In the genomic region with DNA sequence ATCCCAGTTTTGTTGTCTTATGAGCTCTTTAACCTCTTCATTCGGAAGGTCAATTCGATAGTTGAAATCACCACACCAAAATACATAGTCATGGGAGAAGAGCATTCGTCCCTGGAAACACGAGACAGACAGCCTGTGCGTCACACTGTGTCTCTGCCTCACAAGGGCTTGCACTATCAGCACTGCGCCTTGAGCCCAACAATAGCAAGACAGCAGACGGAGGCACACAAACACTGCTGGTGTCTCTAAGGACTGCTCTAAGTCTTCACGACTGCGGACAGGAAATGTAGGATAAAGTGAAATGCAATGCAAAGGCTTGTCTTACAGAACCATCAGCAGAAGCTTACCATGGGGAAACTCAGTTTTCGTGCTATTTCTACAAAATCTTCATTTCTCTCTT, we compare ENCODE assay signal across 29 mouse cellular contexts. TPM values are rescaled to one million over a fixed set of nuclear protein-coding genes. Genes with fewer than 3 reads are reported as not detected.
DNase-seq lines count a peak whose midpoint lies in the region; ATAC-seq and TF ChIP-seq lines count a peak whose summit lies in the region.
"Had no signal": no experiment of that assay in that cellular context is flagged by ENCODE, and none has a peak within 500 bp of the region (broad histone marks: within the 10 kb centered on the region; RNA-seq: fewer than 3 reads in every experiment).

No protein-coding gene starts in this region.

- no peak for TF ChIP-seq EP300 in lung, postnatal 0 days (IDR thresholded peaks at IDR 0.05)

- peak overlapping the region; percentile 81 for H3K27ac ChIP-seq in liver, embryonic 11.5 days (ENCODE audit: low read depth, low read length)
- peak overlapping the region; percentile 39 for H3K27ac ChIP-seq in liver, embryonic 16.5 days (ENCODE audit: low read length)
- no peak overlapping the region for H3K27ac ChIP-seq in kidney, embryonic 15.5 days
- H3K27ac ChIP-seq in lung, postnatal 0 days (ENCODE audit: low read length) = no peak overlapping the region
- H3K27ac ChIP-seq: heart, embryonic 15.5 days; hindbrain, embryonic 13.5 days; layer of hippocampus, adult 2 months; midbrain, embryonic 12.5 days; neural tube, embryonic 12.5 days had no signal

- DNase-seq in G1E (ENCODE audit: low spot score) = no peak
- peak; percentile 19 for DNase-seq in c-Kit-positive CD71-positive TER-119-negative erythroid progenitor cells, embryonic 14.5 days (ENCODE audit: low read depth)
- no peak for DNase-seq in liver, embryonic 11.5 days (ENCODE audit: low spot score)
- DNase-seq in frontal cortex, adult 2 months (ENCODE audit: extremely low spot score in 1 of 2, low spot score in 1 of 2) = no peak
- DNase-seq in lung, postnatal 0 days (ENCODE audit: low spot score) = no peak
- DNase-seq: adrenal gland, adult 2 months; adrenal gland, postnatal 36 days; B cell, adult 2 months; cerebellum, adult 8-10 months; cerebellum, postnatal 36 days; forebrain, postnatal 0 days; gastrocnemius, postnatal 10 days; heart, postnatal 36 days; kidney, adult 9 months; kidney, postnatal 14 days; left cerebral cortex, postnatal 4 days; lung, embryonic 14.5 days; right cerebral cortex, adult 18-20 months; thymus, postnatal 4 days had no signal

- ATAC-seq in G1E (ENCODE audit: extremely low read depth, insufficient number of reproducible peaks, low FRiP score, poor library complexity, severe bottlenecking) = no peak
- peak; percentile 81 for ATAC-seq in liver, embryonic 11.5 days (replicated peaks; ENCODE audit: low FRiP score)
- peak; percentile 53 for ATAC-seq in liver, embryonic 16.5 days (ENCODE audit: low read depth)
- ATAC-seq in kidney, embryonic 15.5 days (replicated peaks; ENCODE audit: low FRiP score) = no peak
- ATAC-seq in lung, postnatal 0 days = no peak
- ATAC-seq: activated CD4-positive, CD25-positive, alpha-beta regulatory T cell, adult 4 months; forebrain, postnatal 0 days; intestine, postnatal 0 days had no signal

- H3K36me3 ChIP-seq in G1E (replicated peaks) = peaks cover 75% of the 10 kb centered on the region
- H3K36me3 ChIP-seq in liver, embryonic 11.5 days (ENCODE audit: control insufficient read depth, insufficient read depth, low read length) = peaks cover 10% of the 10 kb centered on the region; the same call in 1 of the 2 replicates
- peaks cover 43% of the 10 kb centered on the region for H3K36me3 ChIP-seq in liver, embryonic 16.5 days (ENCODE audit: control insufficient read depth, insufficient read depth)
- H3K36me3 ChIP-seq in kidney, embryonic 15.5 days = peaks cover 30% of the 10 kb centered on the region
- H3K36me3 ChIP-seq in lung, postnatal 0 days (ENCODE audit: insufficient read depth, low read length) = peaks cover 12% of the 10 kb centered on the region; the same call in 1 of the 2 replicates

- WGBS in liver, embryonic 11.5 days = 71% methylated on average over 10 of the region's 10 CpGs
- WGBS in liver, embryonic 16.5 days (ENCODE audit: insufficient replicate concordance) = 55% methylated on average over 10 of the region's 10 CpGs
- WGBS in kidney, embryonic 15.5 days = 87% methylated on average over 10 of the region's 10 CpGs
- WGBS in lung, postnatal 0 days = 89% methylated on average over 10 of the region's 10 CpGs

- no peak overlapping the region for H3K9ac ChIP-seq in liver, embryonic 11.5 days (ENCODE audit: low read depth, low read length)
- no peak overlapping the region for H3K9ac ChIP-seq in liver, embryonic 16.5 days (ENCODE audit: low read depth, low read length)
- H3K9ac ChIP-seq in kidney, embryonic 15.5 days = no peak overlapping the region
- H3K9ac ChIP-seq in lung, postnatal 0 days (replicated peaks; ENCODE audit: low read depth) = no peak overlapping the region
- H3K9ac ChIP-seq: forebrain, postnatal 0 days; heart, embryonic 15.5 days; hindbrain, embryonic 13.5 days; lung, embryonic 14.5 days; midbrain, embryonic 12.5 days; neural tube, embryonic 12.5 days had no signal

- H3K27me3 ChIP-seq in G1E (ENCODE audit: insufficient read depth, low read length) = no peaks in the 10 kb centered on the region
- no peaks in the 10 kb centered on the region for H3K27me3 ChIP-seq in liver, embryonic 11.5 days (replicated peaks; ENCODE audit: control insufficient read depth, insufficient read depth, low read length)
- no peaks in the 10 kb centered on the region for H3K27me3 ChIP-seq in liver, embryonic 16.5 days (ENCODE audit: control insufficient read depth, insufficient read depth, low read depth, low read length)
- no peaks in the 10 kb centered on the region for H3K27me3 ChIP-seq in kidney, embryonic 15.5 days
- H3K27me3 ChIP-seq in lung, postnatal 0 days (replicated peaks; ENCODE audit: insufficient read depth, low read length) = no peaks in the 10 kb centered on the region
- H3K27me3 ChIP-seq: heart, embryonic 15.5 days; hindbrain, embryonic 13.5 days; midbrain, embryonic 12.5 days; neural tube, embryonic 12.5 days had no signal

- TF ChIP-seq CTCF in G1E (IDR thresholded peaks at IDR 0.05; ENCODE audit: low read depth, low read length) = no peak
- no peak for TF ChIP-seq CTCF in lung, postnatal 0 days (IDR thresholded peaks at IDR 0.05)

- H3K4me2 ChIP-seq in liver, embryonic 11.5 days = peak overlapping the region; percentile 55; the same call in 1 of the 2 replicates
- H3K4me2 ChIP-seq in liver, embryonic 16.5 days (ENCODE audit: low read depth, low read length) = peak overlapping the region; percentile 31
- no peak overlapping the region for H3K4me2 ChIP-seq in kidney, embryonic 15.5 days
- H3K4me2 ChIP-seq in lung, postnatal 0 days (replicated peaks; ENCODE audit: low read depth, low read length) = no peak overlapping the region
- H3K4me2 ChIP-seq: heart, embryonic 15.5 days; hindbrain, embryonic 13.5 days; lung, embryonic 14.5 days; midbrain, embryonic 12.5 days; neural tube, embryonic 12.5 days had no signal

- H3K9me3 ChIP-seq in G1E (replicated peaks) = no peaks in the 10 kb centered on the region
- no peaks in the 10 kb centered on the region for H3K9me3 ChIP-seq in liver, embryonic 11.5 days (ENCODE audit: control insufficient read depth, low read length)
- H3K9me3 ChIP-seq in liver, embryonic 16.5 days (replicated peaks; ENCODE audit: control insufficient read depth, low read length) = no peaks in the 10 kb centered on the region
- H3K9me3 ChIP-seq in kidney, embryonic 15.5 days (replicated peaks) = no peaks in the 10 kb centered on the region
- H3K9me3 ChIP-seq in lung, postnatal 0 days (ENCODE audit: low read length) = no peaks in the 10 kb centered on the region
- H3K9me3 ChIP-seq: heart, embryonic 15.5 days; hindbrain, embryonic 13.5 days; midbrain, embryonic 12.5 days; neural tube, embryonic 12.5 days had no signal

- peak overlapping the region; percentile 7; the same call in 1 of the 2 replicates for H3K4me3 ChIP-seq in G1E (ENCODE audit: low read depth, low read length)
- H3K4me3 ChIP-seq in liver, embryonic 11.5 days (ENCODE audit: low read depth, low read length) = no peak overlapping the region
- no peak overlapping the region for H3K4me3 ChIP-seq in liver, embryonic 16.5 days (ENCODE audit: low read depth, low read length)
- H3K4me3 ChIP-seq in kidney, embryonic 15.5 days (replicated peaks) = no peak overlapping the region
- no peak overlapping the region for H3K4me3 ChIP-seq in lung, postnatal 0 days (ENCODE audit: low read depth, low read length)
- H3K4me3 ChIP-seq: heart, embryonic 15.5 days; hindbrain, embryonic 13.5 days; layer of hippocampus, adult 2 months; midbrain, embryonic 12.5 days; myocyte; neural tube, embryonic 12.5 days had no signal

- H3K4me1 ChIP-seq in G1E (ENCODE audit: insufficient read depth, low read depth, low read length) = peaks cover 30% of the 10 kb centered on the region
- peaks cover 10% of the 10 kb centered on the region for H3K4me1 ChIP-seq in liver, embryonic 11.5 days (replicated peaks; ENCODE audit: control insufficient read depth, insufficient read depth, low read length)
- peaks cover 27% of the 10 kb centered on the region for H3K4me1 ChIP-seq in liver, embryonic 16.5 days (ENCODE audit: control insufficient read depth, low read depth, low read length)
- H3K4me1 ChIP-seq in kidney, embryonic 15.5 days = no peaks in the 10 kb centered on the region
- no peaks in the 10 kb centered on the region for H3K4me1 ChIP-seq in lung, postnatal 0 days (ENCODE audit: insufficient read depth, low read depth, low read length)
- H3K4me1 ChIP-seq: heart, embryonic 15.5 days; hindbrain, embryonic 13.5 days; midbrain, embryonic 12.5 days; neural tube, embryonic 12.5 days had no signal

RNA-seq across cellular contexts. Expression of a gene that starts 29.0 kb away (rescaled TPM):
- total RNA-seq in G1E (2014; fragmentation: Nextera tagmentation) (28.7 and 44.8 TPM in 2 replicates), G1E (2017) (56.7 and 73.4 TPM in 2 replicates)
- polyA plus RNA-seq in G1E (2012) = 70.5 and 72.5 TPM in 2 replicates
- 62.5 and 72.1 TPM in 2 replicates for polyA plus RNA-seq in liver, embryonic 11.5 days (2014; fragmentation: Nextera tagmentation; extraction: Ambion mirVana)
- 16.1 and 16.6 TPM in 2 replicates for polyA plus RNA-seq in liver, embryonic 16.5 days (2015; fragmentation: Nextera tagmentation; extraction: Ambion mirVana)
- 35.6 and 40.2 TPM in 2 replicates for polyA plus RNA-seq in frontal cortex, adult 2 months (2012; rRNA removed)
- polyA plus RNA-seq in kidney, embryonic 15.5 days (2015; fragmentation: Nextera tagmentation; extraction: Ambion mirVana) = 37.0 and 42.5 TPM in 2 replicates
- polyA plus RNA-seq in lung, postnatal 0 days (2015; fragmentation: Nextera tagmentation; extraction: Ambion mirVana) = 46.3 and 47.9 TPM in 2 replicates

RNA-seq across cellular contexts. Expression of a gene that starts 47.2 kb away (rescaled TPM):
- total RNA-seq in G1E (2014; fragmentation: Nextera tagmentation) = 109 and 118 TPM in 2 replicates
- total RNA-seq in G1E (2017) = 32.8 and 37.7 TPM in 2 replicates
- polyA plus RNA-seq in G1E (2012) = 59.5 and 64.8 TPM in 2 replicates
- polyA plus RNA-seq in liver, embryonic 11.5 days (2014; fragmentation: Nextera tagmentation; extraction: Ambion mirVana) = 20.5 and 22.7 TPM in 2 replicates
- 20.4 and 23.8 TPM in 2 replicates for polyA plus RNA-seq in liver, embryonic 16.5 days (2015; fragmentation: Nextera tagmentation; extraction: Ambion mirVana)
- polyA plus RNA-seq in frontal cortex, adult 2 months (2012; rRNA removed) = 141 and 155 TPM in 2 replicates
- polyA plus RNA-seq in kidney, embryonic 15.5 days (2015; fragmentation: Nextera tagmentation; extraction: Ambion mirVana) = 13.0 and 14.4 TPM in 2 replicates
- polyA plus RNA-seq in lung, postnatal 0 days (2015; fragmentation: Nextera tagmentation; extraction: Ambion mirVana) = 12.7 and 13.1 TPM in 2 replicates

Comparison
In these comparisons a context has a peak if more than half of its experiments do, and no peak if none do; other contexts are left out.
1. ATAC-seq: peak in liver, embryonic 11.5 days (single experiment) and liver, embryonic 16.5 days (single experiment); none in G1E (single experiment), kidney, embryonic 15.5 days (single experiment) and lung, postnatal 0 days (single experiment).
2. H3K27ac ChIP-seq: peak in liver, embryonic 11.5 days (single experiment) and liver, embryonic 16.5 days (single experiment); none in kidney, embryonic 15.5 days (single experiment) and lung, postnatal 0 days (single experiment).
3. H3K4me2 ChIP-seq: peak in liver, embryonic 11.5 days (single experiment) and liver, embryonic 16.5 days (single experiment); none in kidney, embryonic 15.5 days (single experiment) and lung, postnatal 0 days (single experiment).